Mouse (Mus musculus): Measurements from ENCODE around the gene Secisbp2. TPM values are rescaled to one million over a fixed set of nuclear protein-coding genes. Genes with fewer than 3 reads are reported as not detected.

Secisbp2 gene
- polyA plus RNA-seq, 1 experiment from 2014 or later = 21.2 TPM

- no peak overlapping the region for H3K9ac ChIP-seq (ENCODE audit: low read length)
Observed at GRCm38 (mm10) chr13:51725926-51726574, 74.6 kb downstream of the Secisbp2 start.

GRCm38 (mm10) chr13:51727364-51727763 lies 75.9 kb downstream of the Secisbp2 start:
- Histone ChIP-seq H3K4me3 (ENCODE audit: low read depth, low read length) (no peak overlapping the region), H3K27me3 (ENCODE audit: control insufficient read depth, insufficient read depth, low read length) (no peaks in the 10 kb centered on the region), H3K4me1 (replicated peaks; ENCODE audit: control insufficient read depth, insufficient read depth) (peaks cover 3% of the 10 kb centered on the region; the same call in 1 of the 2 replicates), H3K36me3 (ENCODE audit: control insufficient read depth, insufficient read depth, low read length) (no peaks in the 10 kb centered on the region), H3K9me3 (ENCODE audit: control insufficient read depth, low read length) (no peaks in the 10 kb centered on the region), H3K9ac (ENCODE audit: low read length) (no peak overlapping the region), H3K4me2 (replicated peaks; ENCODE audit: low read depth) (no peak overlapping the region), H3K27ac (replicated peaks) (no peak overlapping the region)
- ATAC-seq (ENCODE audit: low FRiP score, low TSS enrichment) = no peak
- no peak for TF ChIP-seq EP300 (optimal IDR thresholded peaks at IDR 0.05)
- TF ChIP-seq CTCF (IDR thresholded peaks at IDR 0.05; ENCODE audit: low read depth) = no peak
- DNase-seq (ENCODE audit: low spot score) = no peak
- 63% methylated on average over 6 of the region's 7 CpGs for WGBS

More at GRCm38 (mm10) chr13:51725926-51726574, 74.6 kb downstream of the Secisbp2 start:
- Histone ChIP-seq H3K4me2 (replicated peaks; ENCODE audit: low read depth) (no peak overlapping the region), H3K4me3 (ENCODE audit: low read depth, low read length) (no peak overlapping the region), H3K27me3 (ENCODE audit: control insufficient read depth, insufficient read depth, low read length) (no peaks in the 10 kb centered on the region), H3K36me3 (ENCODE audit: control insufficient read depth, insufficient read depth, low read length) (no peaks in the 10 kb centered on the region), H3K4me1 (replicated peaks; ENCODE audit: control insufficient read depth, insufficient read depth) (peaks cover 3% of the 10 kb centered on the region; the same call in 1 of the 2 replicates), H3K27ac (replicated peaks) (no peak overlapping the region), H3K9me3 (ENCODE audit: control insufficient read depth, low read length) (no peaks in the 10 kb centered on the region)
- DNase-seq (ENCODE audit: low spot score) (peak; percentile 63), ATAC-seq (ENCODE audit: low FRiP score, low TSS enrichment) (peak; percentile 88)
- WGBS = 54% methylated on average over 8 of the region's 8 CpGs
- TF ChIP-seq CTCF (IDR thresholded peaks at IDR 0.05; ENCODE audit: low read depth) (no peak), EP300 (optimal IDR thresholded peaks at IDR 0.05) (no peak)

GRCm38 (mm10) chr13:51729887-51730361 lies 78.4 kb downstream of the Secisbp2 start:
- TF ChIP-seq EP300 (optimal IDR thresholded peaks at IDR 0.05) (no peak), CTCF (IDR thresholded peaks at IDR 0.05; ENCODE audit: low read depth) (peak; percentile 56)
- 0 out of 2 replicates have a peak overlapping the region, but pooled peaks have one; percentile 2 for H3K27ac ChIP-seq (replicated peaks)
- DNase-seq (ENCODE audit: low spot score) (peak; percentile 25), ATAC-seq (ENCODE audit: low FRiP score, low TSS enrichment) (no peak)
- 3% methylated on average over 4 of the region's 4 CpGs for WGBS
- peaks cover 3% of the 10 kb centered on the region; the same call in 1 of the 2 replicates for H3K4me1 ChIP-seq (replicated peaks; ENCODE audit: control insufficient read depth, insufficient read depth)
- H3K9me3 ChIP-seq (ENCODE audit: control insufficient read depth, low read length) = no peaks in the 10 kb centered on the region
- no peak overlapping the region for H3K4me2 ChIP-seq (replicated peaks; ENCODE audit: low read depth)
- H3K36me3 ChIP-seq (ENCODE audit: control insufficient read depth, insufficient read depth, low read length) = no peaks in the 10 kb centered on the region
- H3K27me3 ChIP-seq (ENCODE audit: control insufficient read depth, insufficient read depth, low read length) = no peaks in the 10 kb centered on the region
- no peak overlapping the region for H3K9ac ChIP-seq (ENCODE audit: low read length)
- H3K4me3 ChIP-seq (ENCODE audit: low read depth, low read length) = no peak overlapping the region

- no peaks in the 10 kb centered on the region for H3K9me3 ChIP-seq (ENCODE audit: control insufficient read depth, low read length)
- H3K27ac ChIP-seq (replicated peaks) = no peak overlapping the region
- H3K4me3 ChIP-seq (ENCODE audit: low read depth, low read length) = no peak overlapping the region
- no peak for TF ChIP-seq CTCF (IDR thresholded peaks at IDR 0.05; ENCODE audit: low read depth)
- TF ChIP-seq EP300 (optimal IDR thresholded peaks at IDR 0.05) = no peak
- no peak overlapping the region for H3K4me2 ChIP-seq (replicated peaks; ENCODE audit: low read depth)
- no peak overlapping the region for H3K9ac ChIP-seq (ENCODE audit: low read length)
- WGBS = 87% methylated on average over 7 of the region's 7 CpGs
- H3K4me1 ChIP-seq (replicated peaks; ENCODE audit: control insufficient read depth, insufficient read depth) = peaks cover 3% of the 10 kb centered on the region; the same call in 1 of the 2 replicates
- ATAC-seq (ENCODE audit: low FRiP score, low TSS enrichment) = no peak
- no peak for DNase-seq (ENCODE audit: low spot score)
- no peaks in the 10 kb centered on the region for H3K36me3 ChIP-seq (ENCODE audit: control insufficient read depth, insufficient read depth, low read length)
- H3K27me3 ChIP-seq (ENCODE audit: control insufficient read depth, insufficient read depth, low read length) = no peaks in the 10 kb centered on the region
Observed at GRCm38 (mm10) chr13:51731474-51731873, 80.0 kb downstream of the Secisbp2 start.

- WGBS = 74% methylated on average over 14 of the region's 14 CpGs
- H3K9me3 ChIP-seq (ENCODE audit: control insufficient read depth, low read length) = no peaks in the 10 kb centered on the region
- no peaks in the 10 kb centered on the region for H3K36me3 ChIP-seq (ENCODE audit: control insufficient read depth, insufficient read depth, low read length)
- DNase-seq (ENCODE audit: low spot score) = no peak
- H3K4me3 ChIP-seq (ENCODE audit: low read depth, low read length) = no peak overlapping the region
- ATAC-seq (ENCODE audit: low FRiP score, low TSS enrichment) = no peak
- H3K27ac ChIP-seq (replicated peaks) = no peak overlapping the region
- H3K9ac ChIP-seq (ENCODE audit: low read length) = no peak overlapping the region
- peaks cover 3% of the 10 kb centered on the region; the same call in 1 of the 2 replicates for H3K4me1 ChIP-seq (replicated peaks; ENCODE audit: control insufficient read depth, insufficient read depth)
- H3K4me2 ChIP-seq (replicated peaks; ENCODE audit: low read depth) = no peak overlapping the region
- TF ChIP-seq EP300 (optimal IDR thresholded peaks at IDR 0.05) = no peak
- TF ChIP-seq CTCF (IDR thresholded peaks at IDR 0.05; ENCODE audit: low read depth) = no peak
- no peaks in the 10 kb centered on the region for H3K27me3 ChIP-seq (ENCODE audit: control insufficient read depth, insufficient read depth, low read length)
Observed at GRCm38 (mm10) chr13:51732097-51732664, 80.7 kb downstream of the Secisbp2 start.

Other genes with a start within 250 kb of the Secisbp2 start
- gene S1pr3, start 243.1 kb upstream of the Secisbp2 start, polyA plus RNA-seq (2015; fragmentation: Nextera tagmentation; extraction: Ambion mirVana) = 7.2 and 8.1 TPM in 2 replicates
- 0.28 and 0.31 TPM in 2 replicates for gene Shc3, start 82.3 kb upstream of the Secisbp2 start, polyA plus RNA-seq (2015; fragmentation: Nextera tagmentation; extraction: Ambion mirVana)
- gene Cks2, start 6.5 kb upstream of the Secisbp2 start, polyA plus RNA-seq (2015; fragmentation: Nextera tagmentation; extraction: Ambion mirVana) = 97.1 and 128 TPM in 2 replicates
- 6.7 and 8.0 TPM in 2 replicates for gene Sema4d, start 142.1 kb downstream of the Secisbp2 start, polyA plus RNA-seq (2015; fragmentation: Nextera tagmentation; extraction: Ambion mirVana)
- 37.1 and 39.1 TPM in 2 replicates for gene Gadd45g, start 195.0 kb downstream of the Secisbp2 start, polyA plus RNA-seq (2015; fragmentation: Nextera tagmentation; extraction: Ambion mirVana)